Mouse (Mus musculus): ENCODE measurements around the gene Zbtb16. TPM values are rescaled to one million over a fixed set of nuclear protein-coding genes. Genes with fewer than 3 reads are reported as not detected.

Zbtb16 gene
- total RNA-seq, 1 experiment = 0.36 TPM

DNA sequence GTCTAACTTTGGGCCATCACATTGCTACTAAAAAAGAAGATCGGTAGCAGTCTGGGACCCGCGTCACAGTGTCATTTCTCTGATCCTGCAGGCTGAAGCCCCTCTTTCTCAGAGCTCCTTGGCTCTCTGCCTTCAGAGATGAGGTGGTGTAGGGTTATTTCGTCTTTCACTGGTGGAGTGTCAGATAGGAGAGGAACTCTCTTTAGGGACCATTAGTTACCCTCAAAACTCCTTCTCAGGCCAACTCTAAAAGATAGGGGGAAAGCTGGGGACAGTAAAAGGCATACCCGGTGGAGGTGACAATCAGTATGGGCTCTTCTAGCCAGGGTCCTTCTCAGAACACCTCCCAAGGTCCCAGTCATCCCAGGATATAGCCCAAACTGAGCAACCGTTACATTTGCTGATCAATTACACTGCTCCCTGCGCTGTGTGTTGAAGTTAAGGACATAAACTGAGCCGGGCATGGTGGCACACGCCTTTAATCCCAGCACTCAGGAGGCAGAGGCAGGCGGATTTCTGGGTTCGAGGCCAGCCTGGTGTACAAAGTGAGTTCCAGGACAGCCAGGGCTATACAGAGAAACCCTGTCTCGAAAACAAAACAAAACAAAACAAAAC lies 21.0 kb downstream of the Zbtb16 start:
- TF ChIP-seq MAFK (IDR thresholded peaks at IDR 0.05; ENCODE audit: insufficient read depth, low read depth, low read length) (no peak), CHD2 (IDR thresholded peaks at IDR 0.05; ENCODE audit: low read depth, low read length) (no peak), HCFC1 (IDR thresholded peaks at IDR 0.05; ENCODE audit: borderline replicate concordance, insufficient read depth, low read length) (no peak), ZC3H11A (IDR thresholded peaks at IDR 0.05; ENCODE audit: borderline replicate concordance, low read depth, low read length) (no peak), ZNF384 (IDR thresholded peaks at IDR 0.05; ENCODE audit: low read depth, low read length) (no peak)
- Histone ChIP-seq H3K27ac (ENCODE audit: insufficient read depth, low read depth, low read length, poor library complexity, severe bottlenecking) (no peak overlapping the region), H3K9me3 (ENCODE audit: control insufficient read depth, insufficient read depth, low read depth, low read length) (no peaks in the 10 kb centered on the region), H3K9ac (ENCODE audit: insufficient read depth, low read depth, low read length, poor library complexity, severe bottlenecking) (no peak overlapping the region), H3K36me3 (ENCODE audit: control insufficient read depth, insufficient read depth, low read length, poor library complexity, severe bottlenecking) (no peaks in the 10 kb centered on the region), H3K4me3 (ENCODE audit: insufficient read depth in 1 of 2, low read depth in 1 of 2, low read length in 2 of 2, poor library complexity in 1 of 2, severe bottlenecking in 1 of 2) (no peak overlapping the region), H3K4me1 (ENCODE audit: control insufficient read depth in 2 of 2, insufficient read depth in 2 of 2, low read length in 2 of 2, poor library complexity in 1 of 2) (no peaks in the 10 kb centered on the region)
- no peak for DNase-seq (ENCODE audit: low read depth, low spot score)
- in situ Hi-C loops (cut with MboI; ENCODE audit: low sequenced_read_pairs in 2 of 2, unreplicated experiment in 2 of 2) = no loop called here

DNA sequence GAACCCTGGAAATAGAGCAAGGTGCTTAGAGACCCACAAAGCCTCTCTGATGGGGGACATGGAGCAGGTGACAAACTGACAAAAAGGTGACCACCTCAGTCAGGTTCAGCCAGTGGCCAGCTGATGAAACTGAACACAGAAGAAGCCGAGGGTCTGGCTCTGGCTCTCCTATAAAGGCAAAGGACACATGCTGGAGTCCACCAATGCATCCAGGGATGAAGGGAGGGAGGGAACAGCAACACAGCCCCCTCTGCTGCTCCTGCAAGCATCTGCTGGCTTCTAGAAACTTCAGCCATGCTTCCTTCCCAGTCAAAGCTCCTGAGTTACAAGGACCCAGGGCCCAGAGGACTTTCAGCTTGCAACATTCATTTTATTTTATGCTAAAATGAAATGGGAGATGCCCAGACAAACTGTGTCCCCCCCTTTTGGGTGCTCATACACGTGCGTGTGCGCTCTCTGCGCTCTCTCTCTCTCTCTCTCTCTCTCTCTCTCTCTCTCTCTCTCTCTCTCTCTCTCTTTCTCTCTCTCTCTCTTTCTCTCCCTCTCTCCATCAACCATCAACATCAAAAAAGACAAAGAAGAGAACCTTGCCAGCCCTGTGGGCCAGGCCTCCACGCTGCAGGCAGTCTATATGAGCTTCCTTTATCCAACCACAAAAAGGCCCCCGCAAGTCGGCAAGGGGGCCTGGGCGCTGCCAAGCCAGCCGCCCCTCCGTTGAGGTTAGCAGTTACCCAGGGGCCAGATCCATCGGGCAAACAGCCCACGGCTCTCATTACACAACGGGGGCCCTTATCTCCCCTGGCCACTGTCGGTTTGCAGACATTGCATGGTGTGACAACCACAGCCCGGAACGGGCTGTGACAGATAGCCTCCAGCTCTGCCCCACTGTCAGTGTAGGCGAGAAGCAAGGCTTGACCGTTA lies 21.8 kb downstream of the Zbtb16 start:
- DNase-seq (ENCODE audit: low read depth, low spot score) = no peak
- Histone ChIP-seq H3K4me1 (ENCODE audit: control insufficient read depth in 2 of 2, insufficient read depth in 2 of 2, low read length in 2 of 2, poor library complexity in 1 of 2) (no peaks in the 10 kb centered on the region), H3K4me3 (ENCODE audit: insufficient read depth in 1 of 2, low read depth in 1 of 2, low read length in 2 of 2, poor library complexity in 1 of 2, severe bottlenecking in 1 of 2) (no peak overlapping the region), H3K9me3 (ENCODE audit: control insufficient read depth, insufficient read depth, low read depth, low read length) (no peaks in the 10 kb centered on the region), H3K27ac (ENCODE audit: insufficient read depth, low read depth, low read length, poor library complexity, severe bottlenecking) (no peak overlapping the region), H3K9ac (ENCODE audit: insufficient read depth, low read depth, low read length, poor library complexity, severe bottlenecking) (no peak overlapping the region), H3K36me3 (ENCODE audit: control insufficient read depth, insufficient read depth, low read length, poor library complexity, severe bottlenecking) (no peaks in the 10 kb centered on the region)
- no peak for TF ChIP-seq ZNF384 (IDR thresholded peaks at IDR 0.05; ENCODE audit: low read depth, low read length)
- no peak for TF ChIP-seq MAFK (IDR thresholded peaks at IDR 0.05; ENCODE audit: insufficient read depth, low read depth, low read length)
- no peak for TF ChIP-seq HCFC1 (IDR thresholded peaks at IDR 0.05; ENCODE audit: borderline replicate concordance, insufficient read depth, low read length)
- no peak for TF ChIP-seq CHD2 (IDR thresholded peaks at IDR 0.05; ENCODE audit: low read depth, low read length)
- TF ChIP-seq ZC3H11A (IDR thresholded peaks at IDR 0.05; ENCODE audit: borderline replicate concordance, low read depth, low read length) = no peak
- in situ Hi-C loops (cut with MboI; ENCODE audit: low sequenced_read_pairs in 2 of 2, unreplicated experiment in 2 of 2) = no loop called here

DNA sequence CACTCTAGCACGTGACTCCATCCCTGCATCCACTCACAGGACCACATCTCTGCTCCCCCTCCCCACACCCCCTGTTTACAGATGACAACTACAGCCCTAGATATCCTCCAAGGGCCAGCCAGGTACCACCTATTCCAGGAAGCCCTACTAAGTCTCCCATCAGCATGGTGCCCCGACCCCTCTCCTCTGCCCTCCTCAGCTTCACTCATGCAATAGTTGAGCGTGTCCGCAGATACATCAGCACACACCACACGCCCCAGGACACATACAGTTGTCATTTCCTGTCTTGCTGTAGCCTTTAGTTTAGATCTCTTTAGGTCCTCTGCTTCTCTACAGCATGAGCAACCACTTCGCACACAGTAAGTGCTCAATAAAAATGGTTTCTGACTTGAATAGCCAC lies 23.7 kb downstream of the Zbtb16 start:
- no peaks in the 10 kb centered on the region for H3K4me1 ChIP-seq (ENCODE audit: control insufficient read depth in 2 of 2, insufficient read depth in 2 of 2, low read length in 2 of 2, poor library complexity in 1 of 2)
- in situ Hi-C loops (cut with MboI; ENCODE audit: low sequenced_read_pairs in 2 of 2, unreplicated experiment in 2 of 2) = no loop called here
- no peak overlapping the region for H3K9ac ChIP-seq (ENCODE audit: insufficient read depth, low read depth, low read length, poor library complexity, severe bottlenecking)
- DNase-seq (ENCODE audit: low read depth, low spot score) = no peak
- no peaks in the 10 kb centered on the region for H3K36me3 ChIP-seq (ENCODE audit: control insufficient read depth, insufficient read depth, low read length, poor library complexity, severe bottlenecking)
- no peak overlapping the region for H3K27ac ChIP-seq (ENCODE audit: insufficient read depth, low read depth, low read length, poor library complexity, severe bottlenecking)
- no peak for TF ChIP-seq ZNF384 (IDR thresholded peaks at IDR 0.05; ENCODE audit: low read depth, low read length)
- TF ChIP-seq ZC3H11A (IDR thresholded peaks at IDR 0.05; ENCODE audit: borderline replicate concordance, low read depth, low read length) = no peak
- no peak for TF ChIP-seq CHD2 (IDR thresholded peaks at IDR 0.05; ENCODE audit: low read depth, low read length)
- no peak for TF ChIP-seq MAFK (IDR thresholded peaks at IDR 0.05; ENCODE audit: insufficient read depth, low read depth, low read length)
- no peak for TF ChIP-seq HCFC1 (IDR thresholded peaks at IDR 0.05; ENCODE audit: borderline replicate concordance, insufficient read depth, low read length)
- no peak overlapping the region for H3K4me3 ChIP-seq (ENCODE audit: insufficient read depth in 1 of 2, low read depth in 1 of 2, low read length in 2 of 2, poor library complexity in 1 of 2, severe bottlenecking in 1 of 2)
- H3K9me3 ChIP-seq (ENCODE audit: control insufficient read depth, insufficient read depth, low read depth, low read length) = no peaks in the 10 kb centered on the region

DNA sequence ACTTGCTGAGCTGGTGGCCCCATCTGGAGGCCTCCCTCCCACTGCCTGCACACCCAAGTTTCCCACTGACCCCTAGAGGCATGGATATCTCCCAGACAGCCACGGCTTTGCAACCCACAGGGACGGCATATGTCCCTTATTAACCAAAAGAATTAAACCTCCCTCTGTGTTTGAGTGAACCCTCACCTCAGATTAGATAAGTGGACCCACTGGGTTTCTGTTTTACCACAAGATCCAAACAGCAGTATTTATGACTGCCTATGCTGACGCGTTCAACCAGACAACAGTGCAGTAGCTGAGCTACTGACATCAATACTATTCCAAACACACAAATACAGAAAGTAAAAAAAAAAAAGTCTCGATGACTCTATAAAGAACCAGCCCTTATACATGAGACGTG lies 29.4 kb downstream of the Zbtb16 start:
- in situ Hi-C loops (cut with MboI; ENCODE audit: low sequenced_read_pairs in 2 of 2, unreplicated experiment in 2 of 2) = no loop called here
- H3K4me1 ChIP-seq (ENCODE audit: control insufficient read depth in 2 of 2, insufficient read depth in 2 of 2, low read length in 2 of 2, poor library complexity in 1 of 2) = no peaks in the 10 kb centered on the region
- H3K9me3 ChIP-seq (ENCODE audit: control insufficient read depth, insufficient read depth, low read depth, low read length) = no peaks in the 10 kb centered on the region
- TF ChIP-seq ZC3H11A (IDR thresholded peaks at IDR 0.05; ENCODE audit: borderline replicate concordance, low read depth, low read length) (no peak), MAFK (IDR thresholded peaks at IDR 0.05; ENCODE audit: insufficient read depth, low read depth, low read length) (no peak), ZNF384 (IDR thresholded peaks at IDR 0.05; ENCODE audit: low read depth, low read length) (no peak), CHD2 (IDR thresholded peaks at IDR 0.05; ENCODE audit: low read depth, low read length) (no peak), HCFC1 (IDR thresholded peaks at IDR 0.05; ENCODE audit: borderline replicate concordance, insufficient read depth, low read length) (no peak)
- no peak overlapping the region for H3K4me3 ChIP-seq (ENCODE audit: insufficient read depth in 1 of 2, low read depth in 1 of 2, low read length in 2 of 2, poor library complexity in 1 of 2, severe bottlenecking in 1 of 2)
- H3K36me3 ChIP-seq (ENCODE audit: control insufficient read depth, insufficient read depth, low read length, poor library complexity, severe bottlenecking) = no peaks in the 10 kb centered on the region
- no peak overlapping the region for H3K27ac ChIP-seq (ENCODE audit: insufficient read depth, low read depth, low read length, poor library complexity, severe bottlenecking)
- DNase-seq (ENCODE audit: low read depth, low spot score) = no peak
- H3K9ac ChIP-seq (ENCODE audit: insufficient read depth, low read depth, low read length, poor library complexity, severe bottlenecking) = no peak overlapping the region
